Mouse (Mus musculus) liver, postnatal 0 days (tissue): ENCODE results near the gene Spock1. TPM values are rescaled to one million over a fixed set of nuclear protein-coding genes. Genes with fewer than 3 reads are reported as not detected.

ENCODE experiments used
- ATAC-seq: fragments of 200-750 bp; cut with Nextera tagmentation; 2 replicates; pipeline ENCODE4 v1.8.0; 2017; ENCODE audit warnings: mild to moderate bottlenecking, moderate library complexity
- DNase-seq: peaks from one replicate; pipeline ENCODE4 v3.0.0-alpha.2; 2016
- H3K27ac ChIP-seq: fragments of 300-500 bp; sonication (generic); 2 replicates; pipeline ENCODE4 v1.5.1; 2014; ENCODE audit warnings: antibody characterized with exemption, moderate library complexity, mild to moderate bottlenecking, low read depth
- H3K27me3 ChIP-seq: fragments of 300-500 bp; sonication (generic); 2 replicates; pipeline ENCODE4 v1.6.1; 2014; ENCODE audit warnings: low read length, control low read depth, mixed read lengths; ENCODE audit not compliant: insufficient read depth
- H3K36me3 ChIP-seq: fragments of 300-500 bp; sonication (generic); replicated peaks from 2 replicates; pipeline ENCODE4 v1.6.1; 2014; ENCODE audit warnings: mild to moderate bottlenecking, control low read depth, low read length, moderate library complexity, mixed read lengths; ENCODE audit not compliant: insufficient read depth
- H3K4me1 ChIP-seq: fragments of 300-500 bp; sonication (generic); 2 replicates; pipeline ENCODE4 v1.6.1; 2014; ENCODE audit warnings: antibody characterized with exemption, mild to moderate bottlenecking, control low read depth; ENCODE audit not compliant: insufficient read depth
- H3K4me2 ChIP-seq: fragments of 300-500 bp; sonication (generic); 2 replicates; pipeline ENCODE4 v1.6.1; 2014; ENCODE audit warnings: low read depth, mild to moderate bottlenecking, low read length, moderate library complexity, mixed read lengths
- H3K4me3 ChIP-seq: fragments of 300-500 bp; sonication (generic); 2 replicates; pipeline ENCODE4 v1.5.1; 2014; ENCODE audit warnings: low read depth, low read length
- H3K9ac ChIP-seq: fragments of 300-500 bp; sonication (generic); replicated peaks from 2 replicates; pipeline ENCODE4 v1.6.1; 2014; ENCODE audit warnings: mild to moderate bottlenecking, moderate library complexity
- H3K9me3 ChIP-seq: fragments of 300-500 bp; sonication (generic); 2 replicates; pipeline ENCODE4 v1.6.1; 2016; ENCODE audit warnings: mild to moderate bottlenecking, control low read depth, low read length, mixed read lengths
- CTCF ChIP-seq: sonication (generic); IDR thresholded peaks from 2 replicates; pipeline ENCODE4 v1.5.1; 2016; ENCODE audit warnings: antibody characterized with exemption, low read depth
- EP300 ChIP-seq: IDR thresholded peaks from 2 replicates; pipeline ENCODE4 v1.6.1; 2016; ENCODE audit warnings: antibody characterized with exemption, low read depth, mild to moderate bottlenecking
- WGBS: fragments of 180-500 bp; shearing (Covaris S2); extraction: QIAGEN DNeasy Blood & Tissue Kit; methylation state at CpG from one replicate; pipeline ENCODE4 v1.1.7; 2014; ENCODE audit not compliant: insufficient replicate concordance; 5-methylcytosine and 5-hydroxymethylcytosine counted together
- polyA plus RNA-seq: library from polyadenylated mRNA; unstranded; fragments of >200 nt; fragmentation: Nextera tagmentation; extraction: Ambion mirVana; gene quantifications from 2 replicates; pipeline ENCODE4 v1.2.1, GENCODE M21; 2015

Gene Spock1
- polyA plus RNA-seq, 1 experiment from 2014 or later: not detected

DNA sequence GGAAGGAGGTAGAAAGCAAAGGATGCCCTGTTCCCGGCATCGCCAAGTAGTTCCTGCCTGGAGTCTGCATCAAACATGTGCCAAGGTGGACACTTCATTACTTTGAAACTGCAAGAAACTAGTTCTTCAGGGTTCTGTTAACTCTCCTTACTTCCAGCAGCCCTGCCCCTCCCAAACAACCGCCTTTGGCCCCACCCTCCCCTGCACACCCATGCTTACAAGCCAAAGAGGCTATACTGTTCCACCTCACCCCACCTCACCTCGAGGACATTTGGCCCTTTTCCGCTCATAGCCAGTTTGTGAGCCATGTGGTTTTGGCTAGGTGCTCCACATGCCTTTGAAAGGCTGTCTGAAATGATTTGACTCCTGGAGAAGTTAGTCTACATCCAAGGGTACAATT, 211.4 kb downstream of the Spock1 start:
- TF ChIP-seq EP300 (no peak), CTCF (no peak)
- 63% methylated on average over 5 of the region's 5 CpGs for WGBS
- Histone ChIP-seq H3K4me3 (no peak overlapping the region), H3K36me3 (no peaks in the 10 kb centered on the region), H3K4me1 (no peaks in the 10 kb centered on the region), H3K27ac (no peak overlapping the region), H3K9ac (no peak overlapping the region), H3K4me2 (no peak overlapping the region), H3K9me3 (no peaks in the 10 kb centered on the region), H3K27me3 (no peaks in the 10 kb centered on the region)
- no peak for DNase-seq
- ATAC-seq: no peak

DNA sequence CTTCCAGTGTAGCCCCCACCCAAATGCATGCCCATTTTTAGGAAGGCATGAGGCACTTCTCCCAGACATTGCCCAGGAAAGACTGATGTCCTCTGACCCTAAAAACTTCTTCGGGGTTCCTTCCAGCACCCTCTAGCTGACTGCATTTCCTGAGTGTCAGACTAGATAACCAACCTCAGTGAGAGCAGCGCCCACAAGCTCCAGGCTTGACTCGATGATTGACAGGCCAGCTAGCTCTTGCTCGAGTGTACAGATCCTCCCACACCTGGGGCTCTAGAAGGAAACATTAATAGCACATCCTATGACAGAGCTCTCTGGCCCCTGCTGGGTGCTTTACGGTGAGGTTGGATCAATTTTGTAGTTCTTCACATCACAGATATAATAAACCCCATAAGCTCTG, 219.2 kb downstream of the Spock1 start:
- no peak for ATAC-seq
- no peak overlapping the region for H3K4me2 ChIP-seq
- H3K4me1 ChIP-seq: no peaks in the 10 kb centered on the region
- DNase-seq: no peak
- H3K4me3 ChIP-seq: no peak overlapping the region
- 45% methylated on average over 5 of the region's 5 CpGs for WGBS
- no peak overlapping the region for H3K27ac ChIP-seq
- no peaks in the 10 kb centered on the region for H3K9me3 ChIP-seq
- no peaks in the 10 kb centered on the region for H3K27me3 ChIP-seq
- TF ChIP-seq CTCF (no peak), EP300 (no peak)
- no peak overlapping the region for H3K9ac ChIP-seq
- no peaks in the 10 kb centered on the region for H3K36me3 ChIP-seq

DNA sequence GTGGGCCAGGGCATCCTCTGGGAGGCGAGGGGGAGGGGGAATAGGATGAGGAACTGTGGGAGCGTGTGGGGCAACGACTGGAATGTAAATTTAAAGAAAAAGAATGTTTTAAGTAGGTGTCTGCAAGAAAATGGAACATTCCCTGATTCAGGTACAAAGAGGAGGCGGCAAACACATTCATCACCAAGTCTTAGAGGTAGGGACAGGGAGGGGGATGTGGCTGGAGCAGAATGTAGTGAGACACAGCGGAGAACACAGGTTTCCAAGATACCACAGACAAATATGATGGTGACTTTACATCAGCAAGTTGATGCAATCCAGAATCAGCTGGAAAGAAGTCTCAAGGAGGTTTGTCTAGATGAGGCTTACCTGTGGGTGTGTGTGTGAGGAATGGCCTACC, 221.7 kb downstream of the Spock1 start:
- H3K9ac ChIP-seq: no peak overlapping the region
- no peaks in the 10 kb centered on the region for H3K27me3 ChIP-seq
- DNase-seq (no peak), ATAC-seq (no peak)
- TF ChIP-seq EP300: no peak
- TF ChIP-seq CTCF: no peak
- H3K4me2 ChIP-seq: no peak overlapping the region
- no peak overlapping the region for H3K27ac ChIP-seq
- no peaks in the 10 kb centered on the region for H3K4me1 ChIP-seq
- 63% methylated on average over 5 of the region's 5 CpGs for WGBS
- H3K4me3 ChIP-seq: no peak overlapping the region
- H3K36me3 ChIP-seq: no peaks in the 10 kb centered on the region
- no peaks in the 10 kb centered on the region for H3K9me3 ChIP-seq

DNA sequence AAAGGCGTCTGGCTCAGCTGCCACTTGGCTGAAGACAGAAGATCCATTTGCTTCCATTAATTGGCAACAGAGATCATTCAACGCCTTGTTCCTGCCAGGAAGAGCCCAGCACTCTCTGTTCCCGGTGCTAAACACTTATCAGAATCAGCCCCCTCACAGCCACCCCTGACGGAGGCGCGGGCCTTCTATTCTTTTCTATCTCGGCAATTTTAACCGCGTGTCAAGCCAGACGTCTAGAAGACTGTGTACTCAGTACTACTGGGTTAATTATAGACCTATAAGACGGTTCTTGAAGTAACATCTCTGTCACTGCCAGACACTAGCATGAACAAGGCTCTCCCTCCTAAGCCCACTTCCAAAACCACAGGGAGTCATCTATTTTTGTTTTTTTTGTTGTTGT, 222.9 kb downstream of the Spock1 start:
- WGBS: 71% methylated on average over 11 of the region's 11 CpGs
- H3K27me3 ChIP-seq: no peaks in the 10 kb centered on the region
- H3K4me1 ChIP-seq: no peaks in the 10 kb centered on the region
- H3K4me3 ChIP-seq: no peak overlapping the region
- no peak for DNase-seq
- H3K27ac ChIP-seq: no peak overlapping the region
- H3K4me2 ChIP-seq: no peak overlapping the region
- H3K9me3 ChIP-seq: no peaks in the 10 kb centered on the region
- no peak for ATAC-seq
- no peak overlapping the region for H3K9ac ChIP-seq
- no peak for TF ChIP-seq CTCF
- no peak for TF ChIP-seq EP300
- H3K36me3 ChIP-seq: no peaks in the 10 kb centered on the region

DNA sequence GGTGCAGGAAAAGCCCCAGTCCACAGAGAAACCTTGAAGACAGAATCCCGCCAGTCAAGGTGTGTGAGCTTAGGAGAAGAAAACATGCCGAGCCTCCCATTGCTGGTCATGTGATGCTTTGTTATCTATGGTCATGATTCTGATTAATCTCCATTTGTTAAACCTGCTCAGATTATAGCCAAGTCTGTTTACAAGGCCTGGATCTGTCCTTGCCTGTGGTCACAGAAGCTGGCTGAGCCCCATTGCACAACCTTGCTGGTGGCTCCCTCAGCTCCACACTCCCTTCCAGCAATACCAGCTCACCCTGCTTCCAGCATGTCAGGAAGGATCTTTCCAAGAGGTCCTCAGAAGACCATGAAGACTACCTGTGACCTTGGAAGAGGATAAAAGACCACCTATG, 228.5 kb downstream of the Spock1 start:
- Histone ChIP-seq H3K27me3 (no peaks in the 10 kb centered on the region), H3K36me3 (no peaks in the 10 kb centered on the region), H3K9me3 (no peaks in the 10 kb centered on the region), H3K4me3 (no peak overlapping the region), H3K27ac (no peak overlapping the region), H3K4me2 (no peak overlapping the region), H3K9ac (no peak overlapping the region), H3K4me1 (peaks cover 3% of the 10 kb centered on the region; the same call in 1 of the 2 replicates)
- WGBS: 70% methylated on average over 2 of the region's 2 CpGs
- TF ChIP-seq CTCF (no peak), EP300 (no peak)
- ATAC-seq (no peak), DNase-seq (no peak)

DNA sequence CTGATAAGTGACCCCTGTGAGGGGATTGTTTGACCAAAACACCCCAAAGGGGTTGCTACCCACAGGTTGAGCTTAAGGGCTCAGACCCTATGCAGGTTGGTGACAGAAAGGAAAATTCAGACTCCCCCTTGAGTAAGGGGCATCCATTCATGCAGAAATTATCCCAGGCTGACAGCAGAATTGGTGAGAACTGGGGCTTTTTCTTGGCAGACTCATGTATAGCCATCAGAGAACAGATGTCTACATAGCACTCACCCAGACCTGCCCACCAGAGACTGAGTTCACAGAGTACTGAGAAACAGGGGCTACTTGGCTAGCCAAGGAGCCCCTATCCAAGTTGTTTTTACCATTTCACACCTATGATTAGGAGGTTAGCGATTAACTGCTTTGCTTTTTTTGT, 231.3 kb downstream of the Spock1 start:
- H3K4me3 ChIP-seq: no peak overlapping the region
- H3K27me3 ChIP-seq: no peaks in the 10 kb centered on the region
- peaks cover 4% of the 10 kb centered on the region; the same call in 1 of the 2 replicates for H3K4me1 ChIP-seq
- no peaks in the 10 kb centered on the region for H3K9me3 ChIP-seq
- no peak overlapping the region for H3K27ac ChIP-seq
- no peak for DNase-seq
- no peak overlapping the region for H3K4me2 ChIP-seq
- WGBS: 72% methylated on average over 1 of the region's 1 CpGs
- no peak overlapping the region for H3K9ac ChIP-seq
- no peaks in the 10 kb centered on the region for H3K36me3 ChIP-seq
- no peak for ATAC-seq
- TF ChIP-seq CTCF (no peak), EP300 (no peak)

DNA sequence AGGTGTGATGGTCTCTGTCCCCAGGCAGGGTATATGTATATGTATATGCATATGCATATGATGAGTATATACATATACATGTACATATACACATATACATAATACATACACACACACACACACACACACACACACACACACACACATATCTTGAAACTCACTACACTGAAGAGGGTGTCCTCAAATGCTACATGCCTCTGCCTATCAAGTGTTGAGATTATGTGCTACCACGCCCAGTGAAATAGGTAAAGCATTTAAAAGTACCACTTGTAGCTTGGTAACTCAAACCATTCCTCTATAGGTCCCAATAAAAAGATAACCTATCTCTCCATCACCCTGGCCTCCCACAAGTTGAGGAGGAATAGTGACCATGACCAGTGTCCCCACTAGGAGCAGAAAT, 234.7 kb downstream of the Spock1 start:
- Histone ChIP-seq H3K4me2 (no peak overlapping the region), H3K9ac (no peak overlapping the region), H3K27ac (no peak overlapping the region), H3K36me3 (no peaks in the 10 kb centered on the region), H3K9me3 (no peaks in the 10 kb centered on the region), H3K27me3 (no peaks in the 10 kb centered on the region), H3K4me1 (peaks cover 4% of the 10 kb centered on the region; the same call in 1 of the 2 replicates), H3K4me3 (no peak overlapping the region)
- 85% methylated on average over 1 of the region's 1 CpGs for WGBS
- DNase-seq (no peak), ATAC-seq (no peak)
- no peak for TF ChIP-seq CTCF
- TF ChIP-seq EP300: no peak
